Mouse (Mus musculus): ENCODE measurements around the gene Ccn6. TPM values are rescaled to one million over a fixed set of nuclear protein-coding genes. Genes with fewer than 3 reads are reported as not detected.

Ccn6 gene
- polyA plus RNA-seq (2017; shearing (Covaris generic)): not detected

GRCm38 (mm10) chr10:39163694-39164093 is at the start of gene Ccn6:
Gene Ccn6, minus strand, starts transcription at chr10:39163794.

GRCm38 (mm10) chr10:39133462-39134310 is 29.9 kb downstream of the Ccn6 start, which contains the start of the genes Fam229b and Tube1:
Gene Fam229b, minus strand, starts transcription at chr10:39133914.
Gene Tube1, plus strand, starts transcription at chr10:39133976.

Other genes starting within 250 kb of the Ccn6 start
- 0.25 TPM for gene Lama4, start 198.3 kb downstream of the Ccn6 start, polyA plus RNA-seq (2017; shearing (Covaris generic))
- 1.3 TPM for gene Fam229b, start 29.9 kb downstream of the Ccn6 start, polyA plus RNA-seq (2017; shearing (Covaris generic))
- 7.4 TPM for gene Tube1, start 29.8 kb downstream of the Ccn6 start, polyA plus RNA-seq (2017; shearing (Covaris generic))
- gene Fyn, start 205.1 kb upstream of the Ccn6 start, polyA plus RNA-seq (2017; shearing (Covaris generic)): 42.9 TPM

All from CD4-positive, CD25-positive, alpha-beta regulatory T cell, adult 9 weeks (primary cell).